Mouse (Mus musculus) forebrain, embryonic 13.5 days (tissue): ENCODE data around the gene Oprm1. TPM values are rescaled to one million over a fixed set of nuclear protein-coding genes. Genes with fewer than 3 reads are reported as not detected.
"Not testable (repeated sequence)": the region's sequence is repeated elsewhere in the genome, so short reads cannot be mapped to it uniquely, and the experiment has no call there.

Source experiments
- ATAC-seq: fragments of 200-750 bp; cut with Nextera tagmentation; 2 replicates; pipeline ENCODE4 v1.8.0; 2017
- H3K27ac ChIP-seq: fragments of 300-500 bp; sonication (generic); 2 replicates; pipeline ENCODE4 v1.5.1; 2015; ENCODE audit warnings: inconsistent platforms, mild to moderate bottlenecking, moderate library complexity
- H3K27me3 ChIP-seq: fragments of 300-500 bp; sonication (generic); 2 replicates; pipeline ENCODE4 v1.6.1; 2015; ENCODE audit warnings: mild to moderate bottlenecking, inconsistent platforms
- H3K36me3 ChIP-seq: fragments of 300-500 bp; sonication (generic); 2 replicates; pipeline ENCODE4 v1.6.1; 2015; ENCODE audit warnings: mild to moderate bottlenecking, inconsistent platforms; ENCODE audit not compliant: poor library complexity, severe bottlenecking
- H3K4me1 ChIP-seq: fragments of 300-500 bp; sonication (generic); 2 replicates; pipeline ENCODE4 v1.6.1; 2015; ENCODE audit warnings: inconsistent platforms
- H3K4me2 ChIP-seq: fragments of 300-500 bp; sonication (generic); 2 replicates; pipeline ENCODE4 v1.6.1; 2015; ENCODE audit warnings: inconsistent platforms, mild to moderate bottlenecking, moderate library complexity
- H3K4me3 ChIP-seq: fragments of 300-500 bp; sonication (generic); 2 replicates; pipeline ENCODE4 v1.5.1; 2015; ENCODE audit warnings: mild to moderate bottlenecking, inconsistent platforms
- H3K9ac ChIP-seq: fragments of 300-500 bp; sonication (generic); 2 replicates; pipeline ENCODE4 v1.6.1; 2015; ENCODE audit warnings: mild to moderate bottlenecking, inconsistent platforms
- H3K9me3 ChIP-seq: fragments of 300-500 bp; sonication (generic); replicated peaks from 2 replicates; pipeline ENCODE4 v1.6.1; 2016; ENCODE audit warnings: inconsistent platforms
- WGBS: fragments of 180-500 bp; shearing (Covaris S2); methylation state at CpG from one replicate; pipeline ENCODE4 v1.1.7; 2015; 5-methylcytosine and 5-hydroxymethylcytosine counted together
- polyA plus RNA-seq: library from polyadenylated mRNA; unstranded; fragments of >200 nt; fragmentation: Nextera tagmentation; extraction: Ambion mirVana; gene quantifications from 2 replicates; pipeline ENCODE4 v1.2.1, GENCODE M21; 2015

Oprm1 gene
- polyA plus RNA-seq, 1 experiment from 2014 or later = 0.92 TPM

GRCm38 (mm10) chr10:6848834-6849233, 90.5 kb downstream of the Oprm1 start:
- H3K9me3 ChIP-seq = no peaks in the 10 kb centered on the region
- H3K4me1 ChIP-seq = no peaks in the 10 kb centered on the region
- ATAC-seq = no peak
- H3K27me3 ChIP-seq = no peaks in the 10 kb centered on the region
- no peak overlapping the region for H3K9ac ChIP-seq
- no peak overlapping the region for H3K4me2 ChIP-seq
- 43% methylated on average over 2 of the region's 2 CpGs for WGBS
- H3K27ac ChIP-seq = no peak overlapping the region
- H3K36me3 ChIP-seq = no peaks in the 10 kb centered on the region
- no peak overlapping the region for H3K4me3 ChIP-seq

- Histone ChIP-seq H3K9me3 (no peaks in the 10 kb centered on the region), H3K27me3 (no peaks in the 10 kb centered on the region), H3K27ac (no peak overlapping the region), H3K4me1 (no peaks in the 10 kb centered on the region), H3K4me2 (no peak overlapping the region), H3K9ac (no peak overlapping the region), H3K36me3 (no peaks in the 10 kb centered on the region), H3K4me3 (no peak overlapping the region)
- peak; percentile 66 for ATAC-seq
- whole genome bisulfite sequencing = 36% methylated on average over 3 of the region's 3 CpGs
Observed at GRCm38 (mm10) chr10:6855812-6856211, 97.5 kb downstream of the Oprm1 start.

GRCm38 (mm10) chr10:6871418-6872072, 113.2 kb downstream of the Oprm1 start:
- H3K9me3 ChIP-seq = peaks cover 10% of the 10 kb centered on the region
- H3K27me3 ChIP-seq = no peaks in the 10 kb centered on the region
- no peaks in the 10 kb centered on the region for H3K36me3 ChIP-seq
- no peak overlapping the region for H3K4me2 ChIP-seq
- H3K9ac ChIP-seq = no peak overlapping the region
- 67% methylated on average over 7 of the region's 7 CpGs for WGBS
- no peak overlapping the region for H3K4me3 ChIP-seq
- no peaks in the 10 kb centered on the region for H3K4me1 ChIP-seq
- peak; percentile 70 for ATAC-seq
- no peak overlapping the region for H3K27ac ChIP-seq

GRCm38 (mm10) chr10:6873917-6874316, 115.6 kb downstream of the Oprm1 start:
- Histone ChIP-seq H3K9ac (no peak overlapping the region), H3K27ac (no peak overlapping the region), H3K4me3 (no peak overlapping the region), H3K9me3 (peaks cover 4% of the 10 kb centered on the region), H3K27me3 (no peaks in the 10 kb centered on the region), H3K4me2 (no peak overlapping the region), H3K36me3 (no peaks in the 10 kb centered on the region), H3K4me1 (no peaks in the 10 kb centered on the region)
- ATAC-seq = no peak
- WGBS = 87% methylated on average over 1 of the region's 1 CpGs

- Histone ChIP-seq H3K27ac (no peak overlapping the region), H3K4me2 (no peak overlapping the region), H3K4me3 (no peak overlapping the region), H3K9ac (no peak overlapping the region), H3K9me3 (no peaks in the 10 kb centered on the region), H3K4me1 (no peaks in the 10 kb centered on the region), H3K27me3 (no peaks in the 10 kb centered on the region), H3K36me3 (no peaks in the 10 kb centered on the region)
- WGBS = 84% methylated on average over 2 of the region's 2 CpGs
- ATAC-seq = no peak
Observed at GRCm38 (mm10) chr10:6878276-6878881, 120.1 kb downstream of the Oprm1 start.

GRCm38 (mm10) chr10:6882041-6882440, 123.7 kb downstream of the Oprm1 start:
- not testable (repeated sequence) for H3K9ac ChIP-seq, H3K4me2 ChIP-seq, H3K36me3 ChIP-seq, H3K27me3 ChIP-seq, H3K4me1 ChIP-seq, H3K27ac ChIP-seq, H3K9me3 ChIP-seq, ATAC-seq, H3K4me3 ChIP-seq
- 91% methylated on average over 1 of the region's 1 CpGs for WGBS

- H3K27me3 ChIP-seq = no peaks in the 10 kb centered on the region
- 0% methylated on average over 1 of the region's 1 CpGs for WGBS
Observed at GRCm38 (mm10) chr10:6885460-6885859, 127.2 kb downstream of the Oprm1 start.

GRCm38 (mm10) chr10:6889640-6890245, 131.4 kb downstream of the Oprm1 start:
- WGBS = 58% methylated on average over 5 of the region's 5 CpGs
- no peaks in the 10 kb centered on the region for H3K36me3 ChIP-seq
- H3K9me3 ChIP-seq = peaks cover 4% of the 10 kb centered on the region; the same call in 1 of the 2 replicates
- no peak overlapping the region for H3K4me3 ChIP-seq
- no peaks in the 10 kb centered on the region for H3K27me3 ChIP-seq
- no peak for ATAC-seq
- H3K4me1 ChIP-seq = no peaks in the 10 kb centered on the region
- no peak overlapping the region for H3K4me2 ChIP-seq
- H3K27ac ChIP-seq = no peak overlapping the region
- no peak overlapping the region for H3K9ac ChIP-seq

More at GRCm38 (mm10) chr10:6885460-6885859, 127.2 kb downstream of the Oprm1 start:
- no peak overlapping the region for H3K4me3 ChIP-seq
- ATAC-seq = no peak; the same call in 1 of the 2 replicates
- H3K9me3 ChIP-seq = no peaks in the 10 kb centered on the region
- H3K4me1 ChIP-seq = no peaks in the 10 kb centered on the region
- H3K9ac ChIP-seq = no peak overlapping the region
- no peak overlapping the region for H3K4me2 ChIP-seq
- no peaks in the 10 kb centered on the region for H3K36me3 ChIP-seq
- no peak overlapping the region for H3K27ac ChIP-seq

GRCm38 (mm10) chr10:6890348-6891009, 132.2 kb downstream of the Oprm1 start:
- Histone ChIP-seq H3K4me2 (no peak overlapping the region), H3K27ac (no peak overlapping the region), H3K36me3 (no peaks in the 10 kb centered on the region), H3K4me3 (no peak overlapping the region), H3K9me3 (peaks cover 4% of the 10 kb centered on the region; the same call in 1 of the 2 replicates), H3K27me3 (no peaks in the 10 kb centered on the region), H3K9ac (no peak overlapping the region), H3K4me1 (no peaks in the 10 kb centered on the region)
- WGBS = 83% methylated on average over 5 of the region's 5 CpGs
- ATAC-seq = no peak

GRCm38 (mm10) chr10:6895796-6896195, 137.5 kb downstream of the Oprm1 start:
- H3K36me3 ChIP-seq = no peaks in the 10 kb centered on the region
- H3K4me1 ChIP-seq = no peaks in the 10 kb centered on the region
- no peak overlapping the region for H3K4me2 ChIP-seq
- 84% methylated on average over 3 of the region's 3 CpGs for WGBS
- peaks cover 4% of the 10 kb centered on the region; the same call in 1 of the 2 replicates for H3K9me3 ChIP-seq
- H3K4me3 ChIP-seq = no peak overlapping the region
- H3K27me3 ChIP-seq = no peaks in the 10 kb centered on the region
- no peak for ATAC-seq
- no peak overlapping the region for H3K27ac ChIP-seq
- H3K9ac ChIP-seq = no peak overlapping the region

- WGBS = 82% methylated on average over 3 of the region's 3 CpGs
Observed at GRCm38 (mm10) chr10:6896659-6897303, 138.5 kb downstream of the Oprm1 start.

GRCm38 (mm10) chr10:6900126-6900525, 141.8 kb downstream of the Oprm1 start:
- no peaks in the 10 kb centered on the region for H3K4me1 ChIP-seq
- H3K27me3 ChIP-seq = no peaks in the 10 kb centered on the region
- no peaks in the 10 kb centered on the region for H3K36me3 ChIP-seq
- 81% methylated on average over 4 of the region's 4 CpGs for WGBS
- ATAC-seq = peak; percentile 24; the same call in 1 of the 2 replicates
- no peak overlapping the region for H3K4me2 ChIP-seq
- H3K4me3 ChIP-seq = no peak overlapping the region
- no peak overlapping the region for H3K9ac ChIP-seq
- no peaks in the 10 kb centered on the region for H3K9me3 ChIP-seq
- no peak overlapping the region for H3K27ac ChIP-seq

More at GRCm38 (mm10) chr10:6896659-6897303, 138.5 kb downstream of the Oprm1 start:
- no peaks in the 10 kb centered on the region for H3K27me3 ChIP-seq
- H3K9me3 ChIP-seq = peaks cover 4% of the 10 kb centered on the region; the same call in 1 of the 2 replicates
- no peaks in the 10 kb centered on the region for H3K4me1 ChIP-seq
- no peak for ATAC-seq
- no peaks in the 10 kb centered on the region for H3K36me3 ChIP-seq
- H3K27ac ChIP-seq = no peak overlapping the region
- no peak overlapping the region for H3K4me3 ChIP-seq
- H3K9ac ChIP-seq = no peak overlapping the region
- H3K4me2 ChIP-seq = no peak overlapping the region
